ENCODE assay signal across 9 mouse cellular contexts in genomic region chr5:110203164-110203895, GRCm38 (mm10). TPM values are rescaled to one million over a fixed set of nuclear protein-coding genes. Genes with fewer than 3 reads are reported as not detected.
A peak's percentile ranks its signal among the peaks of the same experiment; 100 is the strongest.
DNase-seq lines count a peak whose midpoint lies in the region; ATAC-seq and TF ChIP-seq lines count a peak whose summit lies in the region.
"Had no signal": no experiment of that assay in that cellular context is flagged by ENCODE, and none has a peak within 500 bp of the region (broad histone marks: within the 10 kb centered on the region; RNA-seq: fewer than 3 reads in every experiment).

No protein-coding gene starts in this region.

- H3K27me3 ChIP-seq in kidney, embryonic 16.5 days (ENCODE audit: insufficient read depth, low read length) = no peaks in the 10 kb centered on the region
- H3K27me3 ChIP-seq: embryonic facial prominence, embryonic 15.5 days had no signal

- H3K4me2 ChIP-seq in kidney, embryonic 16.5 days (replicated peaks; ENCODE audit: low read depth, low read length) = no peak overlapping the region
- H3K4me2 ChIP-seq: embryonic facial prominence, embryonic 15.5 days had no signal

- 89% methylated on average over 10 of the region's 10 CpGs for WGBS in kidney, embryonic 16.5 days

- no peak overlapping the region for H3K9ac ChIP-seq in kidney, embryonic 16.5 days (replicated peaks; ENCODE audit: low read length)
- H3K9ac ChIP-seq: embryonic facial prominence, embryonic 15.5 days had no signal

- no peaks in the 10 kb centered on the region for H3K4me1 ChIP-seq in kidney, embryonic 16.5 days (ENCODE audit: insufficient read depth, low read length)
- no peaks in the 10 kb centered on the region for H3K4me1 ChIP-seq in cortical plate, adult 2 months (ENCODE audit: control insufficient read depth, insufficient read depth, low read length)
- H3K4me1 ChIP-seq: embryonic facial prominence, embryonic 15.5 days had no signal

- H3K27ac ChIP-seq in kidney, embryonic 16.5 days (ENCODE audit: low read length) = no peak overlapping the region
- no peak overlapping the region for H3K27ac ChIP-seq in cortical plate, adult 2 months (ENCODE audit: insufficient read depth, low read length)
- H3K27ac ChIP-seq: embryonic facial prominence, embryonic 15.5 days had no signal

- no peak overlapping the region for H3K4me3 ChIP-seq in kidney, embryonic 16.5 days (ENCODE audit: low read length)
- no peak overlapping the region for H3K4me3 ChIP-seq in cortical plate, adult 2 months (ENCODE audit: insufficient read depth, low read length)
- H3K4me3 ChIP-seq: embryonic facial prominence, embryonic 15.5 days had no signal

- peaks cover 69% of the 10 kb centered on the region for H3K36me3 ChIP-seq in kidney, embryonic 16.5 days (ENCODE audit: insufficient read depth, low read length)

- H3K9me3 ChIP-seq in kidney, embryonic 16.5 days (ENCODE audit: low read length) = no peaks in the 10 kb centered on the region
- H3K9me3 ChIP-seq: embryonic facial prominence, embryonic 15.5 days had no signal

- TF ChIP-seq POLR2A in cortical plate, adult 2 months (IDR thresholded peaks at IDR 0.05; ENCODE audit: extremely low read depth, insufficient read depth, low read length) = no peak

- DNase-seq in kidney, adult 9 months = peak; percentile 18
- peak; percentile 45 for DNase-seq in 416B (ENCODE audit: low read depth)
- DNase-seq in CD4-positive helper T cell, adult 2 months (ENCODE audit: low read depth, low spot score) = peak; percentile 11
- DNase-seq in testis, postnatal 10 days (ENCODE audit: low spot score) = no peak
- DNase-seq in spleen, adult 12 weeks (ENCODE audit: low spot score) = no peak
- DNase-seq in frontal cortex, postnatal 10 days (ENCODE audit: low spot score in 2 of 2) = no peak

- peak; percentile 21; the same call in 1 of the 2 replicates for TF ChIP-seq CTCF in cortical plate, adult 2 months (IDR thresholded peaks at IDR 0.05; ENCODE audit: extremely low read depth, insufficient read depth, low read length)

- ATAC-seq in kidney, embryonic 16.5 days (ENCODE audit: low FRiP score, low TSS enrichment) = no peak

RNA-seq across cellular contexts. Expression of gene Golga3, which starts 26.8 kb away (rescaled TPM):
- polyA plus RNA-seq in kidney, embryonic 16.5 days (2015; fragmentation: Nextera tagmentation; extraction: Ambion mirVana) = 19.2 and 19.6 TPM in 2 replicates
- polyA plus RNA-seq in cortical plate, adult 2 months (2012; rRNA removed) = 19.6 and 20.6 TPM in 2 replicates

RNA-seq across cellular contexts. Expression of gene Ankle2, which starts 27.5 kb away (rescaled TPM):
- 24.3 and 25.5 TPM in 2 replicates for polyA plus RNA-seq in kidney, embryonic 16.5 days (2015; fragmentation: Nextera tagmentation; extraction: Ambion mirVana)
- 16.8 and 17.5 TPM in 2 replicates for polyA plus RNA-seq in cortical plate, adult 2 months (2012; rRNA removed)

Comparison
In these comparisons a context has a peak if more than half of its experiments do, and no peak if none do; other contexts are left out.
1. DNase-seq: peak in kidney, adult 9 months (single experiment), 416B (single experiment) and CD4-positive helper T cell, adult 2 months (single experiment); none in testis, postnatal 10 days (single experiment), spleen, adult 12 weeks (single experiment) and frontal cortex, postnatal 10 days (0 of 2).